In the genomic region with DNA sequence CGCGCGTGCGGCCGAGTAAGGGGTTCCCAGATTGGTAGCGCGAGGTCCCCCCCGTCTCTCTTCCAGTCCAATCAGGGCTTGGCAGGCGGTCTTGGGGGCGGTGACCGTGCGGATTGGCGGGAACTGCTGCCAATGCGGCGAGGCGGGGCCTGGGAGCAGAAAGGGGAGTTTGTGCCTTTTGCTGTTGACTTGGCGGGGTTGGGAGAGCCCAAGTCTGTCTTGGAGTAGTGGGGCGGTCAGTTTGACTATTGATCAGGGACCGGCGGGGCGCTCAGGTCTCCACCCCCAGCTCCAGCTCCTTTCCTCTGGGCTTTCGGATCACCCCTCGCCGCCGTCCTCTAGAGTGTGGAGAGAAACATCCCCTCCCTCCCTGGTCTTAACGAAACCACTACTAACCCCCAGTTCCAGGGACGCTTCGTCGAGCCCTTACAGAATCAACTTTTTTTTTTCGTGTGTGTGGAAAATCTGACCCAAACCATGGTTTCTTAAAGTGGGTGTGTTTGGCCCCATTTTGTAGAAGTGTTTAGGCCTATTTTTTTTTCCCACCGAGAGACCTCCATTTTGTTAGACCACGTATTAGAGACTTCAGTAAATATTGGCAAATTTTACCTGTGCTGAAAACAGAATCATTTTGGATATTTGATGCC, we compare ENCODE assay signal across 7 mouse cellular contexts. TPM values are rescaled to one million over a fixed set of nuclear protein-coding genes. Genes with fewer than 3 reads are reported as not detected.
DNase-seq lines count a peak whose midpoint lies in the region; ATAC-seq lines count a peak whose summit lies in the region.

No protein-coding gene starts in this region.

- peak overlapping the region; percentile 57 for H3K4me3 ChIP-seq in intestine, embryonic 16.5 days (ENCODE audit: low read length)
- peak overlapping the region; percentile 78 for H3K4me3 ChIP-seq in midbrain, embryonic 11.5 days (ENCODE audit: low read depth, low read length)

- peak overlapping the region; percentile 99 for H3K27ac ChIP-seq in intestine, embryonic 16.5 days (ENCODE audit: low read length)
- H3K27ac ChIP-seq in midbrain, embryonic 11.5 days (ENCODE audit: low read depth, low read length): peak overlapping the region; percentile 96

- DNase-seq in adrenal gland, adult 2 months: peak; percentile 99
- DNase-seq in embryo, embryonic 11.5 days (ENCODE audit: low read depth, low spot score): peak; percentile 94
- peak; percentile 99 for DNase-seq in gastrocnemius, postnatal 36 days
- DNase-seq in left cerebral cortex, postnatal 36 days (ENCODE audit: low spot score in 2 of 2): peak; percentile 97
- peak; percentile 98 for DNase-seq in midbrain, embryonic 11.5 days (ENCODE audit: low spot score, missing footprints)
- DNase-seq in skeletal muscle tissue, adult 2 months (ENCODE audit: low read depth, low spot score): peak; percentile 96

- no peaks in the 10 kb centered on the region for H3K27me3 ChIP-seq in intestine, embryonic 16.5 days (replicated peaks; ENCODE audit: control insufficient read depth, insufficient read depth, low read length)
- H3K27me3 ChIP-seq in midbrain, embryonic 11.5 days (ENCODE audit: control insufficient read depth, insufficient read depth, low read length): no peaks in the 10 kb centered on the region

- peak overlapping the region; percentile 92 for H3K9ac ChIP-seq in intestine, embryonic 16.5 days (ENCODE audit: low read depth, low read length)
- H3K9ac ChIP-seq in midbrain, embryonic 11.5 days (ENCODE audit: low read length): peak overlapping the region; percentile 90

- peaks cover 8% of the 10 kb centered on the region for H3K4me1 ChIP-seq in intestine, embryonic 16.5 days (ENCODE audit: control insufficient read depth, insufficient read depth, low read length)
- H3K4me1 ChIP-seq in midbrain, embryonic 11.5 days (ENCODE audit: control insufficient read depth, insufficient read depth, low read length): peaks cover 5% of the 10 kb centered on the region; the same call in 1 of the 2 replicates

- peak overlapping the region; percentile 45 for H3K4me2 ChIP-seq in intestine, embryonic 16.5 days (ENCODE audit: low read depth, low read length)
- H3K4me2 ChIP-seq in midbrain, embryonic 11.5 days: peak overlapping the region; percentile 57

- no peaks in the 10 kb centered on the region for H3K9me3 ChIP-seq in intestine, embryonic 16.5 days (ENCODE audit: control insufficient read depth, low read length)
- no peaks in the 10 kb centered on the region for H3K9me3 ChIP-seq in midbrain, embryonic 11.5 days (ENCODE audit: control insufficient read depth, low read length)

- intact Hi-C loops in gastrocnemius, postnatal 36 days (cut with DNase I): loop anchor here (1.0 kb wide), 1 partner anchor 18 kb away; no protein-coding TSS in a partner anchor
- intact Hi-C loops in left cerebral cortex, postnatal 36 days (cut with DNase I): loop anchor here (1.0 kb wide), 1 partner anchor 19 kb away; a partner anchor contains a TSS

- WGBS in intestine, embryonic 16.5 days: under 1% methylated on average over 32 of the region's 32 CpGs
- WGBS in midbrain, embryonic 11.5 days: under 1% methylated on average over 32 of the region's 32 CpGs

- ATAC-seq in intestine, embryonic 16.5 days: peak; percentile 94
- peak; percentile 94 for ATAC-seq in midbrain, embryonic 11.5 days (ENCODE audit: low FRiP score)

- no peaks in the 10 kb centered on the region for H3K36me3 ChIP-seq in intestine, embryonic 16.5 days (ENCODE audit: control insufficient read depth, insufficient read depth, low read length)
- no peaks in the 10 kb centered on the region for H3K36me3 ChIP-seq in midbrain, embryonic 11.5 days (ENCODE audit: control insufficient read depth, insufficient read depth, low read length)

RNA-seq across cellular contexts. Expression of a gene that starts 1.0 kb away (rescaled TPM):
- 100 to 1,000 TPM; 121 to 164 TPM for total RNA-seq in adrenal gland, adult 2 months (2021)
- polyA plus RNA-seq in adrenal gland, adult 2 months (2012; rRNA removed): 34.1 and 34.9 TPM in 2 replicates
- 100 to 1,000 TPM in 1 of 2 experiments, 10 to 100 TPM in 1; 93.4 to 113 TPM for total RNA-seq in gastrocnemius, postnatal 36 days (2021)
- 24.9 and 26.7 TPM in 2 replicates for polyA plus RNA-seq in intestine, embryonic 16.5 days (2015; fragmentation: Nextera tagmentation; extraction: Ambion mirVana)
- 100 to 1,000 TPM; 124 to 217 TPM for total RNA-seq in left cerebral cortex, postnatal 36 days (2021)
- 34.7 and 40.4 TPM in 2 replicates for polyA plus RNA-seq in midbrain, embryonic 11.5 days (2014; fragmentation: Nextera tagmentation; extraction: Ambion mirVana)

RNA-seq across cellular contexts. Expression of a gene that starts 18.8 kb away (rescaled TPM):
- 100 to 1,000 TPM in 1 of 2 experiments, 10 to 100 TPM in 1; 82.5 to 132 TPM for total RNA-seq in adrenal gland, adult 2 months (2021)
- polyA plus RNA-seq in adrenal gland, adult 2 months (2012; rRNA removed): 564 and 655 TPM in 2 replicates
- total RNA-seq in gastrocnemius, postnatal 36 days (2021): 100 to 1,000 TPM; 120 to 165 TPM
- polyA plus RNA-seq in intestine, embryonic 16.5 days (2015; fragmentation: Nextera tagmentation; extraction: Ambion mirVana): 159 and 163 TPM in 2 replicates
- 10 to 100 TPM; 53.8 to 60.6 TPM for total RNA-seq in left cerebral cortex, postnatal 36 days (2021)
- polyA plus RNA-seq in midbrain, embryonic 11.5 days (2014; fragmentation: Nextera tagmentation; extraction: Ambion mirVana): 128 and 131 TPM in 2 replicates

Comparison
In these comparisons a context has a peak if more than half of its experiments do, and no peak if none do; other contexts are left out.
1. Peak in every context shown above with its lines: DNase-seq, ATAC-seq, H3K4me3 ChIP-seq and H3K27ac ChIP-seq.